Mouse (Mus musculus) G1E-ER4 (cell line): ENCODE measurements around the gene Pld1. TPM values are rescaled to one million over a fixed set of nuclear protein-coding genes. Genes with fewer than 3 reads are reported as not detected.

ENCODE experiments used
- GATA1 ChIP-seq: IDR thresholded peaks from one replicate; pipeline ENCODE4 v1.8.0; 2012; ENCODE audit warnings: low read length, inconsistent platforms
- polyA plus RNA-seq: library from polyadenylated mRNA; stranded (reverse); fragments of >175 nt; gene quantifications from 2 replicates; pipeline ENCODE4 v1.2.3, GENCODE M21; 2012

The Pld1 gene
- polyA plus RNA-seq, 1 experiment = not detected

DNA sequence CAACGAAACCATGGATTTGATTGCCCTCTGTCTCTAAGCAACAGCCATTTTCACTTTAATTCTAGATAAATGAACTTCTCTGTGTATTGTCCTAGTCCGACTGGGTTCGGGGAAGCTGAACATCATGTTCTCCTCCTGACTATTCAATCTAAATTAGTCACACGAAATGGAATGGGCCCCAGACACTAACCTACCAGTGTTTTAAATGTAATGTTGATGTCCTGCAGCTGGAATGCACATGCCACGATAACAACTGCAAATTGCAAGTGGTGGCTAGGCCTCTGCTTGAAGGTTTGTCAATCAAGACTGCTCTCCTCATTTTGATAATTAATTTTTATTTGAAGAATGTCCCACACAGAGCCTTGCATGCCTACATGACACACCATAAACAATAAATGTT is 203.2 kb downstream of the Pld1 start:
- no peak for TF ChIP-seq GATA1

DNA sequence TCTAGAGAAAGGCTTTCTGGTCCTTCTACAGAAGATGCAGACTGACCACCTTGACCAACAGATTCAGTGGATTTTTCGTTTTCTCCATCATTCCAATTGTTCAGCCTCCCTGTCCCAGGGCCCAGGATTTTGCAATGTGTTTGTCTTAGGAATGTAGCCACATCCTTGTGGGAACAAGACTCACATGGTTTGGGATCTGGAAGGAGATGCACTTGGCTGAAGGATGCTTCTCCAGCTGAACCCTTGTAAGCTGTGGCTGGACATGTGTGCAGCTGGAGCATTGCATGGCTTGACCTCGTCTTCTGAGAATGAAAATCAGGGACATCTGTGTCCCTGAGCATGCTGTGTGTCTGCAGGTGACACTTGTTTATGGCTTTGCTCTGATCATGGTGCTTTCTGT is 203.6 kb downstream of the Pld1 start:
- no peak for TF ChIP-seq GATA1

DNA sequence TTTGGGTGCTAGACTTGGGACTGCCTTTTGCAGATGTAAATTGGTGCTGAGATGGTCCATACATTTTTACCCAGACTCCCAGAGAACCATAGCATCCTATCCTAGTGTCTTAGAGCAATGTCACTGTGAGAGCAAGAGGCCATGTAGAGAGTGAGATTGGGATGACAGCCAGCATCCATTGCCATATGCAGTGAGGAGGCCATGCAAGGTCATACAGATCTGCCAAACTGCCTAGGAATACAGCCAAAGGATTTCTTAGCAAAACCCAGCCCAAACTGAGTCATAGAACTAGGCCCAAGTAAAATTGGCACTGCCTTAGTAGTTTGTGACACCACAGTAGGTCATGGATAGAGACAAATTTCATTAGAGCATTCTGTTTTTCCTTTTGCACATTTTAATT is 206.2 kb downstream of the Pld1 start:
- no peak for TF ChIP-seq GATA1

DNA sequence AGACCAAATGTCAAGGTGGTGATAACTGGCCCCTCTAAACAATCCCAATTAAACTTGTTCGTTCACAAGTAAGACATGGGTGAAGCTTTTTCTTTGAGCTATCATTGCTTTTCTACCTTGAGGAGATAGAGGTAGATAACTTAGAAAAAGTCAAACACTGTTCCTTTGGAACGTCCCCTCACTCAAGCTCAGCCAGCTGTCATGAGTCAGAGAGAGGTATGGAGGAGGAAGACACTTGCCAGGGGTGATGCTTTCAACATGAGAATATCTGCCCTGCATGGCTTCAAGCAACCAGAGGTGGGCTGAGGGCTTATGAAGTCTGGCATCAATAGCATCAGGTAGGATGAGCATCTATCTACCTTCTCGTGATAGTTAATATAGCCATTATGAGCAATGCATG is 207.0 kb downstream of the Pld1 start:
- no peak for TF ChIP-seq GATA1

DNA sequence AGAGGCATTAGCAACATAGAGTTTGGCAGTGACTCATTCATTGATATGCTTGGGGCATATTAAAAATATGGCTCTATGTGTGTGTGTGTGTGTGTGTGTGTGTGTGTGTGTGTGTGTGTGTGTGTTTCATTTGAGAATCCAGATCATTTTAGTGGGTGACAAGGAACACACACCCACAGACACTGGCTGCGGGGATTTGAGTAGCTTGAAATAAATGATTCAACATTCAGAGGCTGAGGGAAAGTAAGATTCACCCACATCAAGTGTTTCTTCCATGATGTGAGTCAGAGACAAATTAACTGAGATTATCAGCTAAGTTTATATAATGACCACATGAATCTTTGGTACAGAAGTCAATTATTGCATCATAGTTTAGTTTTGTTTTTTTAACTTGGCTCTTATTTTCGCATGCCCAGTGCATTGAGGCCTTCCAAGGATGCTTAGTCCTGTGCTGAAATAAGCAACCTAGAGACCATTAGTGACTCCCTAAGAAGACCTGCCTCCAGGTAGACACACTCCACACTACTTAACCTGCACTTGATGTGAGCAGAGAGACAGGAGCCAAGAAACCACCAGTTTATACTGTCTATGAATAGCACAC is 211.3 kb downstream of the Pld1 start:
- TF ChIP-seq GATA1 = no peak

DNA sequence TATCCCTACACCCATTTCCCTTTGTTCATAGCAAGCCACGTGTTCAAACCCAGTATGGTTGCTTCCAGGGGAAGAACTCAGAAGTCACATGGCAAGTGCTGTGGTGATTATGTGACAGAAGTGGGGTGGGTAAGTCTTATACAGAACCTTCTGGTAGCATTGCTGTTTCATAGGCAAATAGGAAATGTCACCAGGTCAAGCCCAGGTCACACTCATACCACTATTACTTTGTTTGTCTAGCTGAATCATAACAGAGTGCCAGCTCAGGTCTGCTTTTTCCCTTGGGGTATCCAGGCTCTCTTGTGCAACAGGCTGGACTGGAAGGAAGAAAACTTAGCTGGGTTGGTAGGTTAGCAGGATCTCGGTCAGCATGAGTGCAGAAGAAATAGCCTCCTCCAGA is 219.5 kb downstream of the Pld1 start:
- TF ChIP-seq GATA1 = no peak

DNA sequence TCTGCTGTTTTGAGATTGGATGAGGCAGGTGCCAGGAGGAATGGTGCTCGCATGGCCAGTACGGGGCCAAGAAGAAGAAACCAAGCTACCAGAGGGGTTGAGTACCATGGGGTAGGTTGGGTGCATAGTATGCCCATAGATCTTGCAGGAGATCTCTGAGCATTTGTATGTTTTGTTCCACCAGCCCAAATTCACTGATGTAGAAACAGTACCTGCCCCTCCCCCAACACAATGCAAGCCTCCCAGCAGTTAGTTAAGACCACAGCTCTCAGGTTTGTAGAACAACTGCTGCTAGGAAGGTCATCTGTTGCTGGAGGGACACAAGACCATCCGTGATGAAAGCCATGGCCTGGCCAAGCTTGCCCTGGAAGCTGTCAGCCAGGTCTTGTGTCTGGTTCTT is 220.4 kb downstream of the Pld1 start:
- TF ChIP-seq GATA1 = no peak

DNA sequence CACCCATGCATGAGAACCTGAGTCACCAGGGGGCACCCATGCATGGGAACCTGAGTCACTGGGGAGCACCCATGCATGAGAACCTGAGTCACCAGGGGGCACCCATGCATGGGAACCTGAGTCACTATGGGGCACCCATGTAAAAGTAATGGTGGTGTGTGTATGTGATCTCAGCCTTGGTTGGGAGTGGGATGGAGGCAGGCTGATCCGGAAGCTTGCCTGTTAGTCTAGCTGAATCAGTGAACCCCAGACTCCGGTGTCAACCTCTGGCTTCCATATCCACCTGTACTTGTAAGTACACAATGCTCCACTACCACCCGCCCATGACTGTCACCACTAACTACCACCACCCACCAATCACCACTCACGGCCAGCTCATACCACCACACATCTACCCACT is 223.9 kb downstream of the Pld1 start:
- no peak for TF ChIP-seq GATA1

DNA sequence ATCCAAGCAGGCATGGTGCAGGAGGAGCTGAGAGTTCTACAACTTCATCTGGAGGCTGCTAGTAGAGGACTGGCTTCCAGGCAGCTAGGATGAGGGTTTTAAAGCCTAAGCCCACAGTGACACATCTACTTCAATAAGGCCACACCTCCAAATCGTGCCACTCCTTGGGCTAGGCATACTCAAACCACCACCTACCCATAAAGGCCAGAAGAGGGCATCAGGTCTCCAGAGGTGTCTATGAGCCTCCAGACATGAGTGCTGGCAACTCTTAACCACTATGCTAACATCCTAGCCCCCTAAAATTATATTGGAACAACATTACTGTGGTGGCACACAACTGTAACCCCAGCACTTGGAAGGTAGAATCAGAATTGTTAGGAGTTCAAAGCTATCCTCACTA is 226.2 kb downstream of the Pld1 start:
- TF ChIP-seq GATA1 = no peak

DNA sequence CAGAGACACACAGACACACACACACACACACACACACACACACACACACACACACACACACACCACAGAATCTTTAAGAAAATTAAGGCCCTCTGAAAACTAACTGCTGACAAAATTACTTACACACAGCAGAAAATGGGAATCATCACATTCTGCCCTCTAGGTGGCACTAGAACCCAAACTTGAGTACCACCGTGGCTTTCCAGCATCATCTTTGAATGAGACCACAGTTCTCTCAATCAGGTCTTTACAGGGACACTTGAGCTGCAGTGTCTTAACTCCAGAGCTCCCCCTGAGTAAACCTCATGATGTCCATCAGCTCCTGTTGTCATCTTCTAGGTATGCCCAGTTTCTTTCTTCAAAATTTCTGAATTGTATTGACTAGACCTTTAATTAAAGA is 227.1 kb downstream of the Pld1 start:
- no peak for TF ChIP-seq GATA1

DNA sequence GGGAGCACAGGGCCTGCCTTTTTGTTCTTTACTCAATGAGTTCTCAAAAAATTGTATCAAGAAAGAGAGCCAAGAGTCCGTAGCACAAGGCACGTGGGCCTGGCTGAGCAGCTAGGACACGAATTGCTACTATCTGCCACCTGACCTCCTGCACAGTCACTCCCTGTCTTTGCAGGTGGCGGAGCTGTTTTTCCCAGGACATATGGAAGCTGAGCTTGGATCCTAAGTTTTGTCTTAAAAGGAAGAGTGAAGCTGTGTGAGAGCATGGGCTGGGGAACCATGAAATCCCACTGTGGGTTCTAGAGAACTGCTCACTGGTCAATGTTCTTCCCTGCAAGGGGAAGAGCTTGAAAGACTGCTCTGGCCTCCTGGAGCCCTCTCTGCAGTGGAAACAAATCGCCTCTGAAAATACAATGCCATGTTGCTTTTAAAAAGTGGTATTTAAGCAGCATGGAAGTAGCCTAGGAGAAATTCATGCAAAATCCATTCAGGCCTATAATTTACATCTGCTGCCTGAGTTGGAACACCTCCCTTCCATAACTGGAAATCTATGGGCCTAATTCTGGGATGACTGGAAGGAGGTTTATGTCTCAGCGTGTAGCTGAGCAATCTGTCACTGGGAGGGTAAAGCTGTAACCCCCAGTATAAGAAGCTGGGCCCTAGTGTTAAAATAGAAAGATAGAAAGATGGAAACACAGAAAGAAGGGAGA is 229.5 kb downstream of the Pld1 start:
- TF ChIP-seq GATA1 = no peak

DNA sequence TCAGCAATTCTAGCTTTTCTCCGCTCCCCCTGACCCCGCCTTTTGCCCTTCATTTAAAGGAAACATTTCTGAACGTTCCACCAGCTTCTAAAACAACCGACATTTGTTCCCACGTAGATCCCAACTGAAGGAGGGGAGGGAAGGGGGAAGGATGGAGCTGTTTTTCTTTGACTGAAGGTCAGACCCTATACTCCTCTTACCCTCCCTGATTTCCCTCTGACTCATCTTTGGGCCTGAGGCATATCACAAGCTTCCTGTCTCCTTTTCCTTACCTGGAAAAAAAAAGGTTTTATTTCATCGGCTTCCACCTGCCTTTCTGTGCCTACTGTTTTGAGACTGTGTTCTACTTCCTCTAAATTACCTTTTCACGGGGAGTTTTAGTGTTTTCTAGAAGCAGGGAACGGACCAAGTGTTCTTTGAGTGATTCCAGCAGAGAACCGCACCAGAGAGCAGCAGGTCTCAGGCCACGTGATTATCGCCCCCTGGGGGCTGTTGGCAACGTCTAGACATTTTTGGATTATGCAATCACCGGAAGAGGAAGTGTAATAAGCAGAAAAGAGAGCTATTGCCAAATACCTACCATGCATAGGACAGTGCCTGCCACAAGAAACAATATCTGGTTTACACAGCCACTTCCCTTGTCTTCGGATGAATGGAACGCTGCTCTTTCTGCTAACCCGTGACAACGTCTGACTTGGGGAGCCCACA is 232.6 kb downstream of the Pld1 start:
- TF ChIP-seq GATA1 = no peak

DNA sequence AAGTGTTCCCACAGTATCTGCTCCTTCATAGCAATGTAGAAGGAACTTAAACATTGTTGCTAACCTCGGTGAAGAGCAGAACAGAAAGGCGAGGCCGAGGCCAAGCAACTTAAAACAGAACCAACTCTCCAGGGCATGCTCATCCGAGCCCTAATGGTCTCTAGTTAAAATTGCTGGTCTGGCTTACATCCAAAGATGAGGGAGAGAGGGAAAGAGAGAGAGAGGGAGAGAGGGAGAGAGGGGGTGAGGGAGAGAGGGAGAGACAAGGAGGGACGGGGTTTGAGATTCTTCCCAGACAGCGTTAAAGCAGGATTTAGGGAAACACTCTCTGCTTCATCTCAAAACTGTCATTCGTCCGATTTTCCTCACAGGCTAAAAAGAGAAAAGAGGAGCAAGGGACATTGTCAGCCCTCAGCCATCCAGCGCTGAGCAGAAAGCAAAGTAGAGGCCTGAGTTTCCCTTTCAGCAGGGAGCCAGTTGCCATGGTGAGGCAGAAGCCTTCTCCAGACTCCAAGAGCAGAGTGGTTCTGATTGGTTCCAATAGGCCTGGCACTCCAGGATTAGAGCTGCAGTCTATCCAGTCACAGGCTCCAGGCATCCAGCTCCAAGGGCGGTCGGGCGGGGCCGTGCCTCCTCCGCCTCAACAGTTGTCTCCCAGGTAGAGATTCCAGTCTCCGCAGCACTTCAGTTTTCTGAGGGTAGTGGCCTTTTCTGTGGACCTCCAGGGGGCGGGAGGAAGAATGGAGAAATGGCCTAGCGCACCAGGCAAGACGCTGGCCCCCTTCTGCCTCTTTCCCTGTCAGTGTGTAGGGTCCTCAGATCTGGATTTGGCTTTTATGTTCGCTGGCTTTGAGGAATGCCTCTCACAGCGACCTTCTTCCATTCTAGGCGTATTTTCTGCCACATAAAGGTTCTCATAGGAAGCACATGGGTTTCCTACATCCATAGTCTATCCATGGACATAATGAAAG is 237.8 kb downstream of the Pld1 start:
- no peak for TF ChIP-seq GATA1

DNA sequence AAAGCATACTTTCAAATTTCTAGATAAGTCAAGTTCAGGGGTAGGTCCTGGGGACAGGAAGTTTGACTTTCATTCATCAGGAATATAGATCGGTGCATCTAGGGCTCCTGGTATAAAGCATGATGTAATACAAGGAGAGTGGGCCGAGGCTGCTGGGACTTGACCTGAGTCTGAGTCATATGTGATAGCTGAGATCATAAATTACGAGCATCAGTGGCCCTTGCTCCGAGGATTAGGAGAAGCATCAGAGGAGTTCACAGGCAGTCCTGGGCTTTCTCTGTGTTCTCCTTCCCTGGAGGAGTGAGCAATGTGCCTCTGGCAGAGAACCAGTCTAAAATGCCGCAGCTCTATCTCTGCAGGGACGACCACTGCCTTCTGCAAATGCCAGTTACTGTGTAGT is 239.8 kb downstream of the Pld1 start:
- no peak for TF ChIP-seq GATA1

Other genes starting within 250 kb of the Pld1 start
- gene Fndc3b, start 227.4 kb upstream of the Pld1 start, polyA plus RNA-seq = not detected in 2 replicates
- gene Tmem212, start 42.3 kb upstream of the Pld1 start, polyA plus RNA-seq = not detected in 2 replicates